Mouse (Mus musculus) heart, embryonic 10.5 days (tissue): ENCODE results near the gene Elovl4. TPM values are rescaled to one million over a fixed set of nuclear protein-coding genes. Genes with fewer than 3 reads are reported as not detected.

Experiments used
- DNase-seq: peaks from one replicate; pipeline ENCODE4 v3.0.0-alpha.2; 2017; ENCODE audit warnings: low spot score
- H3K27ac ChIP-seq: fragments of 300-500 bp; sonication (generic); 2 replicates; pipeline ENCODE4 v1.5.1; 2016; ENCODE audit warnings: mild to moderate bottlenecking
- H3K27me3 ChIP-seq: fragments of 300-500 bp; sonication (generic); 2 replicates; pipeline ENCODE4 v1.6.1; 2016; ENCODE audit warnings: mild to moderate bottlenecking; ENCODE audit not compliant: poor library complexity, insufficient read depth, severe bottlenecking
- H3K36me3 ChIP-seq: fragments of 300-500 bp; sonication (generic); 2 replicates; pipeline ENCODE4 v1.6.1; 2016; ENCODE audit warnings: mild to moderate bottlenecking, moderate library complexity
- H3K4me1 ChIP-seq: fragments of 300-500 bp; sonication (generic); 2 replicates; pipeline ENCODE4 v1.6.1; 2016; ENCODE audit warnings: mild to moderate bottlenecking
- H3K4me3 ChIP-seq: fragments of 300-500 bp; sonication (generic); 2 replicates; pipeline ENCODE4 v1.5.1; 2016; ENCODE audit warnings: mild to moderate bottlenecking, moderate library complexity
- H3K9me3 ChIP-seq: fragments of 300-500 bp; sonication (generic); 2 replicates; pipeline ENCODE4 v1.6.1; 2016; ENCODE audit warnings: mild to moderate bottlenecking, moderate library complexity
- WGBS: fragments of 180-500 bp; shearing (Covaris S2); methylation state at CpG from one replicate; pipeline ENCODE4 v1.1.7; 2016; 5-methylcytosine and 5-hydroxymethylcytosine counted together
- polyA plus RNA-seq: library from polyadenylated mRNA; unstranded; fragments of >200 nt; fragmentation: Nextera tagmentation; extraction: Ambion mirVana; gene quantifications from 2 replicates; pipeline ENCODE4 v1.2.1, GENCODE M21; 2016

Elovl4 gene
- polyA plus RNA-seq = 3.6 and 9.0 TPM in 2 replicates

- no peaks in the 10 kb centered on the region for H3K9me3 ChIP-seq
- peak; percentile 78 for DNase-seq
- H3K4me1 ChIP-seq = peaks cover 10% of the 10 kb centered on the region
- peaks cover 31% of the 10 kb centered on the region for H3K27me3 ChIP-seq
- no peaks in the 10 kb centered on the region for H3K36me3 ChIP-seq
- peak within 1 kb of the TSS; percentile 74 for H3K27ac ChIP-seq
- peak within 1 kb of the TSS; percentile 75 for H3K4me3 ChIP-seq
- WGBS = 3% methylated on average over 50 of the region's 71 CpGs
Measured at GRCm38 (mm10) chr9:83805977-83806815, at the start of gene Elovl4. Elovl4 (minus strand) TSS chr9:83806277.

- H3K27ac ChIP-seq = no peak overlapping the region
- H3K4me1 ChIP-seq = no peaks in the 10 kb centered on the region
- H3K27me3 ChIP-seq = no peaks in the 10 kb centered on the region
- WGBS = 92% methylated on average over 3 of the region's 3 CpGs
- H3K9me3 ChIP-seq = no peaks in the 10 kb centered on the region
- H3K36me3 ChIP-seq = peaks cover 61% of the 10 kb centered on the region
- no peak for DNase-seq
- no peak overlapping the region for H3K4me3 ChIP-seq
Measured at GRCm38 (mm10) chr9:83852464-83852863, 46.4 kb upstream of the Elovl4 start.

- Histone ChIP-seq H3K27me3 (no peaks in the 10 kb centered on the region), H3K9me3 (no peaks in the 10 kb centered on the region), H3K27ac (peak overlapping the region; percentile 96), H3K4me1 (peaks cover 7% of the 10 kb centered on the region), H3K36me3 (peaks cover 5% of the 10 kb centered on the region), H3K4me3 (peak overlapping the region; percentile 96)
- WGBS = under 1% methylated on average over 27 of the region's 27 CpGs
- no peak for DNase-seq
Measured at GRCm38 (mm10) chr9:83834748-83835313, 28.8 kb upstream of the Elovl4 start.

- peak within 1 kb of the TSS; percentile 96 for H3K4me3 ChIP-seq
- peaks cover 7% of the 10 kb centered on the region for H3K4me1 ChIP-seq
- peak; percentile 98 for DNase-seq
- no peaks in the 10 kb centered on the region for H3K27me3 ChIP-seq
- H3K36me3 ChIP-seq = peaks cover 5% of the 10 kb centered on the region; the same call in 1 of the 2 replicates
- H3K9me3 ChIP-seq = no peaks in the 10 kb centered on the region
- WGBS = 1% methylated on average over 38 of the region's 38 CpGs
- H3K27ac ChIP-seq = peak within 1 kb of the TSS; percentile 96
Measured at GRCm38 (mm10) chr9:83833811-83834747, 28.0 kb upstream of the Elovl4 start, which contains the start of gene Ttk. Ttk (plus strand) TSS chr9:83834689.

GRCm38 (mm10) chr9:83831152-83831551 lies 25.1 kb upstream of the Elovl4 start:
- Histone ChIP-seq H3K4me1 (peaks cover 7% of the 10 kb centered on the region), H3K27me3 (no peaks in the 10 kb centered on the region), H3K36me3 (no peaks in the 10 kb centered on the region), H3K27ac (no peak overlapping the region), H3K9me3 (no peaks in the 10 kb centered on the region), H3K4me3 (no peak overlapping the region)
- 76% methylated on average over 8 of the region's 8 CpGs for WGBS
- no peak for DNase-seq

GRCm38 (mm10) chr9:83829896-83830295 lies 23.8 kb upstream of the Elovl4 start:
- Histone ChIP-seq H3K9me3 (no peaks in the 10 kb centered on the region), H3K27me3 (no peaks in the 10 kb centered on the region), H3K4me3 (no peak overlapping the region), H3K4me1 (0 out of 2 replicates have a peak, but pooled peaks cover under 1% of the 10 kb centered on the region), H3K27ac (no peak overlapping the region), H3K36me3 (no peaks in the 10 kb centered on the region)
- WGBS = 71% methylated on average over 5 of the region's 5 CpGs
- no peak for DNase-seq

GRCm38 (mm10) chr9:83822925-83823324 lies 16.8 kb upstream of the Elovl4 start:
- DNase-seq = no peak
- H3K36me3 ChIP-seq = no peaks in the 10 kb centered on the region
- H3K9me3 ChIP-seq = no peaks in the 10 kb centered on the region
- no peaks in the 10 kb centered on the region for H3K4me1 ChIP-seq
- no peak overlapping the region for H3K27ac ChIP-seq
- H3K4me3 ChIP-seq = no peak overlapping the region
- WGBS = 74% methylated on average over 5 of the region's 5 CpGs
- no peaks in the 10 kb centered on the region for H3K27me3 ChIP-seq

GRCm38 (mm10) chr9:83820976-83821375 lies 14.9 kb upstream of the Elovl4 start:
- H3K9me3 ChIP-seq = no peaks in the 10 kb centered on the region
- 87% methylated on average over 2 of the region's 2 CpGs for WGBS
- DNase-seq = no peak
- no peaks in the 10 kb centered on the region for H3K27me3 ChIP-seq
- no peaks in the 10 kb centered on the region for H3K4me1 ChIP-seq
- H3K27ac ChIP-seq = no peak overlapping the region
- no peak overlapping the region for H3K4me3 ChIP-seq
- no peaks in the 10 kb centered on the region for H3K36me3 ChIP-seq

- H3K27ac ChIP-seq = no peak overlapping the region
- no peak overlapping the region for H3K4me3 ChIP-seq
- 67% methylated on average over 7 of the region's 7 CpGs for WGBS
- H3K36me3 ChIP-seq = no peaks in the 10 kb centered on the region
- no peaks in the 10 kb centered on the region for H3K27me3 ChIP-seq
- no peaks in the 10 kb centered on the region for H3K9me3 ChIP-seq
- no peaks in the 10 kb centered on the region for H3K4me1 ChIP-seq
- no peak for DNase-seq
Measured at GRCm38 (mm10) chr9:83819188-83819587, 13.1 kb upstream of the Elovl4 start.

GRCm38 (mm10) chr9:83807562-83807961 lies 1.5 kb upstream of the Elovl4 start:
- Histone ChIP-seq H3K36me3 (no peaks in the 10 kb centered on the region), H3K27me3 (peaks cover 27% of the 10 kb centered on the region), H3K4me1 (peaks cover 10% of the 10 kb centered on the region), H3K27ac (no peak overlapping the region), H3K9me3 (no peaks in the 10 kb centered on the region), H3K4me3 (no peak overlapping the region)
- 8% methylated on average over 2 of the region's 2 CpGs for WGBS
- DNase-seq = no peak

GRCm38 (mm10) chr9:83805164-83805976 lies 707 bp downstream of the Elovl4 start:
- WGBS = 1% methylated on average over 37 of the region's 37 CpGs
- no peaks in the 10 kb centered on the region for H3K9me3 ChIP-seq
- peak overlapping the region; percentile 75 for H3K4me3 ChIP-seq
- no peaks in the 10 kb centered on the region for H3K36me3 ChIP-seq
- DNase-seq = no peak
- peak overlapping the region; percentile 74 for H3K27ac ChIP-seq
- H3K4me1 ChIP-seq = peaks cover 10% of the 10 kb centered on the region
- H3K27me3 ChIP-seq = peaks cover 31% of the 10 kb centered on the region

- DNase-seq = no peak
- Histone ChIP-seq H3K4me3 (no peak overlapping the region), H3K9me3 (no peaks in the 10 kb centered on the region), H3K4me1 (peaks cover 10% of the 10 kb centered on the region), H3K27ac (no peak overlapping the region), H3K27me3 (peaks cover 31% of the 10 kb centered on the region), H3K36me3 (no peaks in the 10 kb centered on the region)
- WGBS = 58% methylated on average over 13 of the region's 13 CpGs
Measured at GRCm38 (mm10) chr9:83804341-83804740, 1.7 kb downstream of the Elovl4 start.
